Mouse (Mus musculus): ENCODE results near the gene Tet3.
A peak's percentile ranks its signal among the peaks of the same experiment; 100 is the strongest.

Gene Tet3

DNA sequence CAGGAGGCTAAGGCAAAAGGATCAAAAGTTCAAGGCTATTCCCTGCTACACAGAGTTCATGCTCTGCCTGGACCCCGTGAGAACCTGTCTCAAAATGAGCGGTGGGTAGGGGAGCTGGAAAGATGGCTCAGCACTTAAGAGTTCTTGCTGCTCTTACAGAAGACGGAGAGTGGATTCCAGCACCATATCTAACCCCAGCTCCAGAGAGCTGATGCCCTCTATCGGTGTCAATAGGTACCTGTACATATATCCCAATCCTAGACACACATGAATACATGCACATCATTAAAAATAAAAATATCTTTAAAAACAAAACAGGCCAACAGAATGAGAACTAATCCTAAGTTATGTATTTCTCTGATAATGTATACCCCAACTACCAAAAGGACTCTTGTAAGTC, 19.3 kb upstream of the Tet3 start:
- no peak for DNase-seq

GRCm38 (mm10) chr6:83475431-83475830, 16.5 kb upstream of the Tet3 start:
- no peak for DNase-seq

DNA sequence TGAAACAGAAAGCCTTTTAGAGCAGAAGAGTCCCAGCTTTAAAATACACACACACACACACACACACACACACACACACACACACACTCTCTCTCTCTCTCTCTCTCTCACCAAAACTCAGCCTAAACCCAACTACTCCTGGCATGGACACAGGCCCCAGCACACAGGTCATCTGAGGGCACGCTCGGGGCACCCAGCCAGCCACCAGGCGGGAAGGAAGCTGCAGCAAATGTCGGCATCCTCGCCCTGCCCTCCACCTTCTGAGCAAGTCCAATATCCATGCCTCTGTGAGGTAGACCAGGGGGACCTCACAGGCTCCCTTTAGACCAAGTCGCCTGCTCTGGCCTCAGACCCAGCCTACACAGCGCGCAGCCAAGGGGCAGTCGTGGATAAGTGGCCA, 14.4 kb upstream of the Tet3 start:
- no peak for DNase-seq

DNA sequence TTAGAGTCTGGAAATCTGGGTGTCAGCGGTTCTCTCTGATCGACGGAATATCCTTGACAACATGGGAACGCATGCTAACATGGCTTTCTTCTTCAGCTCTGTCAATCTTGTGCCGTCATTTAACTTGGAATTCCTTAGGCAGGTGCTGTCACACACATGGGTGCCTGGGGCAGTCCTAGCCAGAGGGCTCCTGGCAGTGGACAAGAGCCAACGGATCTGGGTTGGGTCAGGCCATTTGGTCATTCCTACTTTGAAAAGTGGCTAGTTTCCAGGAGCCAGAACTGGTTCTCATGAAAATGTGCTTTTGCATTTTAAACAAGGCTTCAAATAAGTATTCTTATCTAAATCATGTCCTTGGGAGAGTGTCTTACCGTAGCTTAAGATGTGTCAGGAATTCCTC, 12.9 kb upstream of the Tet3 start:
- DNase-seq = no peak

DNA sequence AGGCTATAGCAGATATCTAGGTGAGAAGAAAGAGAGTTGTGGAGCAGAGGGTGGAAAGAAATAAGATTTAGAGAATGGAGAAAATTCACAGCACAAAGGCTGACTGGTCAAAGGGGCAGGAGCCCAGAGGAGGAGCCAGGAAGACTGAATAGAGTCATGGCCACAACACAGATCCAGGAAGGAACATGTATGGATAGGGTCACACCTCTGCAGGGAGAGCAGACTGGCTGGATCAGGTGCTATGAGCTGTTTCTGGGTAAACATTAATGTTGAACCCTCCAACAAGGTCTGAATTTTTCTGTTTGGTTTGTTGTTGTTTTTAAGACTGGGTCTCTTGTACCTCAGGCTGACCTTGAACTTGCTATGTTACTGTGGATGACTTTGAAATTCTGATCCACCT, 5.1 kb upstream of the Tet3 start:
- DNase-seq = no peak

DNA sequence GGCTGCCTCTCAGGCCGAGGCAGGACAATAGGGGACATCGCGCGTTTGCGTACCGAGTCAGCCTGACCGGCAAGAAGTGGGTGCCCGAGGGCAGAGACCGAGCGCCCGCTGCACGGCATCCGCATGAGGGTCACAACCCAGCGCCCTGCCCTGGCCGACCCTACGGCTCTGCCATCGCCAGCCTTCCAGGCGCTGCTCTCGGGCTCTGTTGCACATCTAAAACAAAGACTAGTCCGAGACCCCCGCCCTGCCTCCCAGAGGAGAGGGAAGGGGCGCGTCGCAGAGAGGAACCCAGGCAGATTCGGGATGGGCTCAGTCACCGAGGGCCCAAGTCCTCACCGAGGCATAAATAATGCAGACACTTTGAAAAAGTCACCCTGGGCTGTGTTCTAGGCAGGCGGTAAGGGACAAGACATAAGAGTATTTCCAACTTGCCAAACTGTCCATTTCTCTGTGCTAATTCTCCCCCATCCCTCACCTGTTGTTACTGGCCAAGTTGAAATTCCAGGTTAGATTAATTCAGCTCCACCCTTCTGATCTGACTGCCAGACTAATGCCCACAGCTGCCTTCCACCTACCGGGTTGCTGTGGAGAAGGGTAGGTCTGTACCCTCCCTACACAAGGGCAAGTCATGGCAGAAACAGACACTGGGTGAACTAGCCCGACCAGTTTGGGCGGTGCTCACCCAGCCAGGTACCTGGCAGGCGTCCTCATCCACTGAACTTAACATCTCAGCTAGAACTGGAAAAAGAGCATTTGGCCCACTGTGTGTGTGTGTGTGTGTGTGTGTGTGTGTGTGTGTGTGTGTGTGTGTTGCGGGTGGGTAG, 1.7 kb downstream of the Tet3 start:
- DNase-seq = no peak

DNA sequence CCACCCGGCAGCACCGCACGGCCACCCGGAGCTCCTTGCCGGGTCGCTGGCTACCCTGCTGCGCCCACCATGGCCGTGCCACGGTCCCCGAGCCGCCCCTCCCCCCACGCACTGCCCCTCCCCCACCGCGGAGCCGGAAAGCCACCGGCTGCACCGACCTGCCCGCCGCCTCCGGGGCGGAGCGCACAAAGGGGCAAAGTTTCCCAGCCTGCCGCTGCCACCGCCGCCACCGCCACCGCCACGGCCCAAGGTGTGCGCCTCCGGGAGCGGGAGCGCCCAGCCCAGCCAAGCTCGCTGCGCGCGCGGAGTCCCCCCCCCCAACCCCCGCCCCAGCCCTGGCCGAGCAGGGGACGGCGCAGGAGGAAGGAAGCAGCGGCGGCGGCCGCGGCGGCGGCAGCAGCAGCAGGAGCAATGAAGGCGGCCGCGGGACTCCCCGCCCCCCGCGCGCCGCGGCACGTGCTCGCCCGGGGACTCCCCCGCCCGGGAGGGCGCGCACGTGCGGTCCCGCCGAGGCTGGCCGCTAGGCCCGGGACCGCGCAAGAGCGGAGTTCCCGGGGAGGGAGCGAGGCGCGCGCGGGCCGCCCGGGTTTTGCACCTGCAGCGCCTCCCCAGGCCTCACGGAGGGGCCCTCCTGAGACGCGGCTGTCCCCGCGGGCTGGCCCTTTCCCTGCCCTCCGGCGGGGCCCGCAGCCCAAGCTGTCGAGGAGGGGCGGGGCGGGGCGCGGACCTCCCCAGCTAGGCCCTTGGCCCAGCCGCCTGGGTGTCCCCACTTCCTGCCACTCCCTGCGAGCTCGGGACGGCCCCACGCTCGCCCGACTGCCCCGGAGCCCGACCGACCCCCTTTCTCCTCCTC, 2.5 kb downstream of the Tet3 start:
- DNase-seq = peak; percentile 65

GRCm38 (mm10) chr6:83455328-83456130, 3.4 kb downstream of the Tet3 start:
- DNase-seq = no peak

DNA sequence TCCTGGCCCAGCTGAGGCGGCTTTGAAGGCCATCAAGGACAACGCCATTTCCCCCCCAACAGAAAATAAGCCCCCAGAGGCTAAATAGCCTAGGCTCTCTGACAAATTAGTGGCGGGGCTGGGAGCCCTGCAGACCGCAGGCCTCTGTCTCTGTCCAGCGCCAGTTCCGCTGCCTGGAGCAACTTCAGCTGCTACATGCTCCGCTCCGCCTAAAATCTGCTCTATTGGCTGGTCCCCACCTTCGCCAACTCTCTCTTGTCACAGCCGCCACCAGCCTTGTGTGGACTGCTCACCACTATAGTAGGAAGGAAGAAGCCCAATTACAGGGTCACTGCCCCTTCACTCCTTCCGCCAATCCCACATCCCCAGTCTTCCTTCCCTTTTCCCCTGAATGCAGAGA, 5.2 kb downstream of the Tet3 start:
- no peak for DNase-seq

- no peak for DNase-seq
These were observed 8.2 kb downstream of the Tet3 start for GRCm38 (mm10) chr6:83450451-83451303.

- DNase-seq = no peak
These were observed 9.4 kb downstream of the Tet3 start for GRCm38 (mm10) chr6:83449440-83449839.

- DNase-seq = no peak
These were observed 10.0 kb downstream of the Tet3 start for GRCm38 (mm10) chr6:83448911-83449310.

DNA sequence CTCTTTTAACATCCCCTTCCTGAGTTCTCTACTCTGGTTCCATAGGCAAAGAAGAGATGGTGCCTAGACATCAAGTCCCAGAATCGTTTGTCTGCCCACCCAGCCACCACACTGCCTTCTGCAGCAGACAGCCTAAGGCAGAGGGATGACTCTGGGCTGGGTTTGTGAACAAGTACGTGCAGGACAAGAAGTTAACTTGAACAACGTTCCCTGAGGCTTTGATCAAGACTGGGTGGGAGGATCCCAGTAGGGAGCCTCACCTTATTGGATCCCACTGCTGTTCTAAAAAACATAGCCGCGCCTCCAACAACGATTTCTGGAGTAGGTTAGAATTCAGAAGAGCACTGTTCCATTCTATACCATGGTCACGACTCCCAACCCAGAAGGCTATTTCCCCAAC, 11.9 kb downstream of the Tet3 start:
- no peak for DNase-seq

GRCm38 (mm10) chr6:83445796-83446195, 13.1 kb downstream of the Tet3 start:
- no peak for DNase-seq

DNA sequence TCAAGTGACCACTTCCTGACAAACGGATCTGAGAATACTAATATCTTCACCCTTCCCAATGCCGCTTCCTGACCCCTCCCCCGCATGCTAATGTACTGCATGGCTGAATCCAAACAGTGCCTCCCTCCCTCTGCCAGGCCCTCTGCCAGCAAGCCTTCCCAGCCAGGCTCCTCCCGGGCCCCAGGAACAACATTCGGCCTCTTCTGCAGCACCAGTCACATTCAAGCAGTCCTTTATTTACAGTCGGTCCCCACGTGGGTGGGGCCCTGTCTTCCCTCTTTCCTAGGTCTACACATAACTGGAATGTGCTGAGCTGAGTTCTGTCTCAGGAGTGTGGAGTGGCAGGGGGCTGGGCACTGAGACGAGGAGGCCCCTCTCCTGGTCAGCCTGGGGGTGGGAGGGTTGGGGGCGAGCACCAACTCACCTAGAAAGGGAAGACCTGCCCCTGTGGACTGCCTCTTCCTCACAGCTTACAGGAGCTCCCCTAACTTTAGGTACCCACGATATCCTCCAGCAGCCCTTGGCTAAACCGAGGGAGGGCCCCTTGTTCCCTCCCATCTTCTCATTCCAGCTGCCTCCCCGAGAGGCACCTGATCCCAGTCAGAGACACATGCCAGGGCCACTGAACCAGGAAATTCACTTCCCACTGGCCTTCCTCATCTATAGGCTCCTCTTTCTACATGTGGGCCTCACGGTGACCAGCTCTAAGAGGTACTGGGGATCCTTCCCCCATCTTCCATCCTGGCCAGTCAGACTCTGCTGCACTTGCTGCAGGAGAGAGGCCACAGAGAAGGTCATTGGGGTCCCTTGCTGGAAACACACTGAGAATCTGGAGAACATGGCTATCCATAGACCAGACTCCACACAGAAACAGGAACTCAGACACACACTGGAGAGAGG, 15.2 kb downstream of the Tet3 start:
- DNase-seq = peak; percentile 66

GRCm38 (mm10) chr6:83442639-83443038, 16.2 kb downstream of the Tet3 start:
- no peak for DNase-seq

DNA sequence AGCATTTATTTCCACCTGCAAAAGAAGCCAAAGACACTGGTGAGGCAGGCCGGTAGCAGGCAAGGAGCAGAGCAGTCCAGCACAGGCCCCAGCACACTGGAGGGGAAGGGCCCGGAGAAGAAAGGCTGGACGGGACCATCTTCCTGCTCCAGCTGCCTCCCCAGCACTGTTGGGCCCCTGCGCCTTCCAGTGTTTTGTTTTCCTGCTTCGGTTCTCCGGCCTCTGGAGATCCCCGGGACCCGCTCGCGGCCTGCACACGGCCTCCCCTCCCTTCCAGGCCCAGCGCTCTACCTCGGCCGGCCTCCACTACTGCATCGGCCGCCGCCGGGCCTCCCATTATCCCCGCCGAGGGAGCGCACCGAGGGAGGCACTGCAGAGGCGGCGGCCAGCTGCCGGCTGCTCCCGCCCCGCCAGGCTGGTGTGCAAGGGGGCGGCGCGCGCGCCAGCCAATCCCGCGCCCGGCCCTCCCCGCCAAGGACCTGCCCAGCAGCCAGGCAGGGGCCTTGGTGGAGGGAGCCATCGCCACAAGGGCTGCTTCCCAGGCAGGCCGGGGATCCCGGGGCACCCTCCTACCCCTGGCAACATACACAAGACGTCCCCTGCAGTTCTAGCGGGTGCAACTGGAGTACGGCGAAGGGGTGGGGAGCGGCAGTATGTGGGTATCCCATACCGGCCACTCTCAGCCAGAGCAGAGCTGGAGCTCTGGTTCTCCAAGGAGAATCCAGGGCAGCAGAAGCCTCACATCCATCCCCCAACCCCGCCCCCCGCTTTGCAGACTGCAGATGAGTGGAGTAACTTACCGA, 17.4 kb downstream of the Tet3 start:
- DNase-seq = peak; percentile 88

- peak; percentile 89 for DNase-seq
These were observed 18.2 kb downstream of the Tet3 start for GRCm38 (mm10) chr6:83440510-83441258.

DNA sequence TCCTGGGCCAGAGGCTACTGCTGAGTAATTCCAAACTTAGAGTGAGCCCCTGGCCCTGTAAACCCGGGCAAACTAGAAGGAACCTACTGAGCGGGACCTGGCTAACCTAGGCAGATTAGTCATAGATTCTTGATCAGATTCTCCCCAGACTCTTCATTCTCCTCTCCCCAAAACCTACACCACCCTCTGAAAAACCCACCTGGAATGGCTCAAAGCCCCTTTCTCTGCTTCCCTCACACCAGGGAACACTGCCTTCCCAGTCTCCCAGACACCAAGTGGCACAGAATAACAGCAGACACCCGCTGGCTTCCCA, 18.7 kb downstream of the Tet3 start:
- no peak for DNase-seq

GRCm38 (mm10) chr6:83439781-83440180, 19.1 kb downstream of the Tet3 start:
- DNase-seq = peak; percentile 61

All from right cerebral cortex, postnatal 14 days (tissue).